Mouse (Mus musculus) cerebellum, adult 2 months (tissue): ENCODE measurements around the gene Whrn.

Experiments used
- CTCF ChIP-seq: fragments of 200-500 bp; IDR thresholded peaks from 2 replicates; pipeline ENCODE4 v1.5.1; 2011; ENCODE audit warnings: low read depth, mild to moderate bottlenecking, control low read depth, low read length, moderate library complexity, borderline replicate concordance; ENCODE audit not compliant: insufficient read depth
- POLR2A ChIP-seq: fragments of 200-500 bp; IDR thresholded peaks from 2 replicates; pipeline ENCODE4 v1.6.1; 2011; ENCODE audit warnings: low read length, control low read depth, borderline replicate concordance; ENCODE audit not compliant: insufficient read depth

DNA sequence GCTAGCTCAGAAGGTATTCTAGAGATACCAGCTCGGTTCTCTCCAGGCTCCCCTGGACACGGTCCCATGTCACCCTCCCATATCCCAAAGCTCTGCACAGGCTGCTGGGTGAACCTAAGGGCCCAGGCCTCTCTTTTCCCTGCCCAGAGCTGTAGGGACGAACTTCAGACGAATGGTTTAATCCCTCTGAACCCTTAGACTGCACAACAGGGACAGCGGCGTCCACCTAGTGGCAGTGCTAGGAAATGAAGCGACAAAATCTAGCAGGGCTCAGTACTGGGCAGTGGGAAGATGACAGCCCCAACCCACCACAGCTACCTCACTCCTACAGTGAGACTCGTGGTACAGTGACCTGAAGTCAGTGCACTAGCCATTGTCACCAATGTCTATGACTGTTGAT is 87.1 kb downstream of the Whrn start:
- TF ChIP-seq CTCF (peak; percentile 53; the same call in 1 of the 2 replicates), POLR2A (no peak)
